Mouse (Mus musculus) midbrain, embryonic 10.5 days (tissue): ENCODE measurements at regions not wholly inside any gene's neighbourhood (a gene's known extent, or its start where the extent isn't known, plus 50 kb on each side); places are given as distances from the start of the nearest gene placed in this dataset.

Experiments used
- DNase-seq: peaks from one replicate; pipeline ENCODE4 v3.0.0-alpha.2; 2017; ENCODE audit warnings: low spot score
- H3K27ac ChIP-seq: fragments of 300-500 bp; sonication (generic); replicated peaks from 2 replicates; pipeline ENCODE4 v1.5.1; 2016; ENCODE audit warnings: mild to moderate bottlenecking
- H3K27me3 ChIP-seq: fragments of 300-500 bp; sonication (generic); 2 replicates; pipeline ENCODE4 v1.6.1; 2016; ENCODE audit warnings: low read depth, mild to moderate bottlenecking; ENCODE audit not compliant: poor library complexity, severe bottlenecking
- H3K36me3 ChIP-seq: fragments of 300-500 bp; sonication (generic); 2 replicates; pipeline ENCODE4 v1.6.1; 2016; ENCODE audit warnings: mild to moderate bottlenecking, moderate library complexity
- H3K4me1 ChIP-seq: fragments of 300-500 bp; sonication (generic); 2 replicates; pipeline ENCODE4 v1.6.1; 2016
- H3K4me3 ChIP-seq: fragments of 300-500 bp; sonication (generic); 2 replicates; pipeline ENCODE4 v1.5.1; 2016; ENCODE audit warnings: mild to moderate bottlenecking, moderate library complexity
- H3K9me3 ChIP-seq: fragments of 300-500 bp; sonication (generic); replicated peaks from 2 replicates; pipeline ENCODE4 v1.6.1; 2016; ENCODE audit warnings: mild to moderate bottlenecking
- WGBS: fragments of 180-500 bp; shearing (Covaris S2); methylation state at CpG from one replicate; pipeline ENCODE4 v1.1.7; 2016; 5-methylcytosine and 5-hydroxymethylcytosine counted together

DNA sequence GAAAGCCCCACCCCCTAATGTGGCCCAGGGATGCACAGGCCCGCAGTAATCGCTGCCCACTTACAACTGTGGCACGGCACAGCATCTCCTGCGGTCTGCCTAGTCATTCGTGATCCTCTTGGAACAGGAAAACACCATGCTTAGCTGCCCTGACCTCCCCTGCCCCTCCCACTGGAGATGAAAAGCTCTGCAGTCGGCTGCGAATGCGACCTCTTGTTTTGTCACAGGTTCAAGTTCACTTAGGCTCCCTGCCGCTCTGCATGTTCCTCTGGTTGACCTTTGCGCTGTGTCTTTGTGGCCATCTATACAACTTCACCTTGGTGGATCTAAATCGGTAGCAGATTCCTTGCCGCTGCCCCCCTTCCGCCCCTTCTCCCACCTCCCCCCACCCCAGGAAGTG is 210.8 kb downstream of the Prdm2 start:
- 46% methylated on average over 13 of the region's 13 CpGs for WGBS
- H3K9me3 ChIP-seq: no peaks in the 10 kb centered on the region
- peak; percentile 18 for DNase-seq

GRCm38 (mm10) chr4:143001486-143001885 is 211.3 kb downstream of the Prdm2 start:
- 75% methylated on average over 5 of the region's 5 CpGs for WGBS
- H3K27ac ChIP-seq: no peak overlapping the region
- DNase-seq: no peak
- H3K27me3 ChIP-seq: no peaks in the 10 kb centered on the region
- no peaks in the 10 kb centered on the region for H3K36me3 ChIP-seq
- H3K4me3 ChIP-seq: no peak overlapping the region
- no peaks in the 10 kb centered on the region for H3K9me3 ChIP-seq
- H3K4me1 ChIP-seq: peaks cover 11% of the 10 kb centered on the region

More for the DNA sequence above, 210.8 kb downstream of the Prdm2 start:
- peaks cover 11% of the 10 kb centered on the region for H3K4me1 ChIP-seq
- H3K27me3 ChIP-seq: no peaks in the 10 kb centered on the region
- H3K36me3 ChIP-seq: no peaks in the 10 kb centered on the region
- H3K4me3 ChIP-seq: no peak overlapping the region
- H3K27ac ChIP-seq: no peak overlapping the region

GRCm38 (mm10) chr4:142996406-142996805 is 216.4 kb downstream of the Prdm2 start:
- no peaks in the 10 kb centered on the region for H3K27me3 ChIP-seq
- H3K36me3 ChIP-seq: no peaks in the 10 kb centered on the region
- H3K9me3 ChIP-seq: no peaks in the 10 kb centered on the region
- H3K4me1 ChIP-seq: peaks cover 2% of the 10 kb centered on the region
- WGBS: 69% methylated on average over 4 of the region's 4 CpGs
- no peak overlapping the region for H3K4me3 ChIP-seq
- H3K27ac ChIP-seq: no peak overlapping the region
- DNase-seq: no peak

GRCm38 (mm10) chr4:142991401-142991800 is 221.4 kb downstream of the Prdm2 start:
- Histone ChIP-seq H3K4me1 (peaks cover 9% of the 10 kb centered on the region), H3K4me3 (no peak overlapping the region), H3K9me3 (no peaks in the 10 kb centered on the region), H3K36me3 (no peaks in the 10 kb centered on the region), H3K27ac (no peak overlapping the region), H3K27me3 (no peaks in the 10 kb centered on the region)
- DNase-seq: no peak
- WGBS: 78% methylated on average over 4 of the region's 4 CpGs

DNA sequence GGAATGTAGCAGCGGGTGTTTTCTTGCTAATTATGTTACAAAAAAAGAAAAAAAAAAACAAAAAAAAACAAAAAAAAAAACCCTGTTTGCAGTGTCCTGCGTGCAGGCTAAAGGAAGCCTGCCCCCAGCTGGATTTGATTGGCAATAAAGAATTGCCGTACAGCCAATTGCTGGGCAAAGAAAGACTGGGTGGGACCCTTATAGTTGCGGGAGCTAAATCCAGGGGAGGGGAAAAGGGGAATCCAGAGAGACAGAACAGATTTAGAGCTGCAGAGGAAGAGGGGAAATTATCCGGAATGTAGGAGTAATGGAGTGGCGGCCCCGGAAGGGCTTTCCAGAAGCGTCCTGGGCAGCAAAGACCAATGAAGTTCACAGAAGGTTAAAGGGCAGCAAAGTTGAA is 223.6 kb downstream of the Prdm2 start:
- peak overlapping the region; percentile 22 for H3K4me3 ChIP-seq
- DNase-seq: peak; percentile 21
- peaks cover 9% of the 10 kb centered on the region for H3K4me1 ChIP-seq
- no peaks in the 10 kb centered on the region for H3K9me3 ChIP-seq
- no peak overlapping the region for H3K27ac ChIP-seq
- 4% methylated on average over 8 of the region's 8 CpGs for whole genome bisulfite sequencing
- H3K27me3 ChIP-seq: no peaks in the 10 kb centered on the region
- H3K36me3 ChIP-seq: no peaks in the 10 kb centered on the region

GRCm38 (mm10) chr4:142983295-142983624 is 229.5 kb downstream of the Prdm2 start:
- no peak overlapping the region for H3K4me3 ChIP-seq
- H3K27me3 ChIP-seq: no peaks in the 10 kb centered on the region
- no peaks in the 10 kb centered on the region for H3K9me3 ChIP-seq
- 59% methylated on average over 6 of the region's 6 CpGs for WGBS
- DNase-seq: no peak
- peaks cover 22% of the 10 kb centered on the region for H3K4me1 ChIP-seq
- no peaks in the 10 kb centered on the region for H3K36me3 ChIP-seq
- 0 out of 2 replicates have a peak overlapping the region, but pooled peaks have one; percentile 14 for H3K27ac ChIP-seq

- Histone ChIP-seq H3K36me3 (no peaks in the 10 kb centered on the region), H3K27ac (0 out of 2 replicates have a peak overlapping the region, but pooled peaks have one; percentile 14), H3K9me3 (no peaks in the 10 kb centered on the region), H3K27me3 (no peaks in the 10 kb centered on the region), H3K4me1 (peaks cover 22% of the 10 kb centered on the region), H3K4me3 (no peak overlapping the region)
- 59% methylated on average over 8 of the region's 8 CpGs for WGBS
- DNase-seq: no peak
These were observed 230.1 kb downstream of the Prdm2 start for GRCm38 (mm10) chr4:142982585-142983294.

- Histone ChIP-seq H3K27ac (no peak overlapping the region), H3K27me3 (no peaks in the 10 kb centered on the region), H3K9me3 (no peaks in the 10 kb centered on the region), H3K4me1 (peaks cover 5% of the 10 kb centered on the region; the same call in 1 of the 2 replicates), H3K4me3 (no peak overlapping the region), H3K36me3 (no peaks in the 10 kb centered on the region)
- WGBS: 86% methylated on average over 11 of the region's 11 CpGs
- no peak for DNase-seq
These were observed 237.2 kb downstream of the Prdm2 start for GRCm38 (mm10) chr4:142975620-142976019.

DNA sequence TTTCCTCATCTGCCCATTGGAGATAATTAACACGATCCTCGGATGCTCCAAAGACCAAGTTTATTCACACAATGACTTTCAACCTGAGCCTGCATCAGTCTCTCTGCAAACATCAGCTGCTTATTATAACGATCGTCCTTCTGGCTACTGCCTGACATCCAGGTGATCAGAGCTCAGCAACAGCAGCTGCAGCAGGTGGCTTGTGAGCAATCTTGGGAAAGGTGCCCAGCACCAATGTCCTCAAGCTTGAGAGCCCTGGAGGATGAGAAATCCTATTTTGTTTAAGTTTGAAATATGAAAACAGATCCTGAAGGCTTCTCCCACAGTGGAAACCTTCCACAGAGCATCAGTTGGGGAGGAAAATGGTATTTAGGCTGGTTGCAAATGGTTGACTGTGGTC is 242.8 kb downstream of the Prdm2 start:
- Histone ChIP-seq H3K36me3 (no peaks in the 10 kb centered on the region), H3K27ac (no peak overlapping the region), H3K27me3 (no peaks in the 10 kb centered on the region), H3K4me3 (no peak overlapping the region), H3K9me3 (no peaks in the 10 kb centered on the region; the same call in 1 of the 2 replicates), H3K4me1 (peaks cover 11% of the 10 kb centered on the region)
- no peak for DNase-seq
- WGBS: 93% methylated on average over 4 of the region's 4 CpGs

- no peaks in the 10 kb centered on the region; the same call in 1 of the 2 replicates for H3K9me3 ChIP-seq
- no peak for DNase-seq
- H3K36me3 ChIP-seq: no peaks in the 10 kb centered on the region
- no peak overlapping the region for H3K4me3 ChIP-seq
- no peaks in the 10 kb centered on the region for H3K27me3 ChIP-seq
- H3K27ac ChIP-seq: no peak overlapping the region
- H3K4me1 ChIP-seq: peaks cover 26% of the 10 kb centered on the region
- 85% methylated on average over 2 of the region's 2 CpGs for WGBS
These were observed 245.2 kb downstream of the Prdm2 start for GRCm38 (mm10) chr4:142967604-142968003.

DNA sequence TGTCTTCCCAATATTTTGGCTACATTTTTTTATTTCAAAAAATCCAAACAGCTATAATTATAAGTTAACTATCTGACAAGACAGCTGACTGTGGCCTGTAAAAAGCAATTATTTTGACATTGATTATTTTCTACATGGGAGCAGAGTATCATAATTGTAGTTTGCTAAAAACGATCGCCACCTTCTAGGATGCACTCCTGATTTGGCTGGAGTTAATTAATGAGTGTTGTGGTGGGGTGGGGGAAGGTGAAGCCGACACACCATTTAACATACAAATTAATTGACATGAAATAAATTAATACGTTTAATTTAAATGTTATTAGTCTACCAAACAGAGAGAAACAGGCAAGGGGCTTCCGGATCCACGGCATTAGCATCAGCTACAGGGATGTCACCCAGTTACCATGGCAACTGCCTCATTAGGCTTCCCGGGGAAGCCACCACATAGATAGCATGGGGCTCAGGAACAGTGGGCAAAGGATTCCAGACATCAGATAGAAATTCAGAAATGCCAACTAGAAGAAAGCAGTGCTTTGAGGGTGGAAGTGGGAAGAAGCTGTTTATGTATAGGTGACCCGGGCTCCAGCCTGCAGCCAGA is 255.9 kb downstream of the Prdm2 start:
- no peaks in the 10 kb centered on the region for H3K36me3 ChIP-seq
- H3K9me3 ChIP-seq: 0 out of 2 replicates have a peak, but pooled peaks cover 2% of the 10 kb centered on the region
- peaks cover 30% of the 10 kb centered on the region for H3K4me1 ChIP-seq
- no peak overlapping the region for H3K4me3 ChIP-seq
- DNase-seq: peak; percentile 31
- 57% methylated on average over 8 of the region's 8 CpGs for WGBS
- no peak overlapping the region for H3K27ac ChIP-seq
- H3K27me3 ChIP-seq: no peaks in the 10 kb centered on the region

- Histone ChIP-seq H3K4me3 (no peak overlapping the region), H3K36me3 (no peaks in the 10 kb centered on the region), H3K4me1 (peaks cover 30% of the 10 kb centered on the region), H3K9me3 (0 out of 2 replicates have a peak, but pooled peaks cover 2% of the 10 kb centered on the region), H3K27me3 (peaks cover 3% of the 10 kb centered on the region; the same call in 1 of the 2 replicates), H3K27ac (no peak overlapping the region)
- 85% methylated on average over 5 of the region's 5 CpGs for WGBS
- DNase-seq: no peak
These were observed 256.4 kb downstream of the Prdm2 start for GRCm38 (mm10) chr4:142956376-142956775.

GRCm38 (mm10) chr4:142953724-142954123 is 259.1 kb downstream of the Prdm2 start:
- DNase-seq: peak; percentile 44
- peaks cover 9% of the 10 kb centered on the region; the same call in 1 of the 2 replicates for H3K27me3 ChIP-seq
- no peaks in the 10 kb centered on the region for H3K36me3 ChIP-seq
- H3K9me3 ChIP-seq: no peaks in the 10 kb centered on the region
- H3K4me1 ChIP-seq: peaks cover 31% of the 10 kb centered on the region
- peak overlapping the region; percentile 14; the same call in 1 of the 2 replicates for H3K4me3 ChIP-seq
- peak overlapping the region; percentile 72 for H3K27ac ChIP-seq
- WGBS: 19% methylated on average over 9 of the region's 9 CpGs
